8 mouse cellular contexts compared by ENCODE assay signal in the genomic region with DNA sequence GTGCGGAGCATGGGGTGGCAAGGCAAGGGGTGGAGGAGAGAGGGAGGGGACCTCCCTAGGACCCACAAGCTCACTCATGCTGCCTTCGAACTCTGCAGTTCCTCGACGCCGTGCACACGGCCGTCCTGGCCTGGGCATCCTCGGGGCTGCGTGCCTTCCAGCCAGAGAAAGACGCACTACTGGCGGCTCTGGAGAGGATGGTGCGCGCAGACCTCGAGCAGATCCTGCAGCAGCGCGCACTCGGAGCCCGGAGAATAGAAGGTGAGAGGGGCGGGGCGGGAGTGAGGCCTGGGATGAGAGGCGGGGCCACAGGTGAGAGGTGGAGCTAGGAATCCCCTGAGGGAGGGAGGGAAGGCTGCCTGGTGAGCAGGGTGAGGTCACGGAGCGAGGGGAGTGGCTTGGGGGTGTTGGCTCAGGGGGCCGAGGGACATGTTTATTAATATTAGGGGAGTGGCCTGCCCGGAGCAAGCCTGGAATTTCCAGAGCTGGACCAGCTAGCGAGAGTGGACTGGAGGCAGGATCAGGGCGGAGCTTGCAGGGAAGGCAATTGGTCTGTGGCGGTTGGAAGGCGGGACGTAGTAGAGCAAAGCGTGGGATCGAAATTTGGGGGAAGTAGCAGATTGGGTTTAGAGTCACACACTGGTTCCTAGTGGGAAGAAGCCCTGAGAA. TPM values are rescaled to one million over a fixed set of nuclear protein-coding genes. Genes with fewer than 3 reads are reported as not detected.
DNase-seq lines count a peak whose midpoint lies in the region; ATAC-seq and TF ChIP-seq lines count a peak whose summit lies in the region.

No protein-coding gene starts in this region.

- intact Hi-C loops in gastrocnemius, postnatal 14 days (cut with DNase I; ENCODE audit: low total_unique reads), result no loop called here

- H3K27ac ChIP-seq in ES-E14 (ENCODE audit: insufficient read depth, low read depth, low read length, poor library complexity, severe bottlenecking), result no peak overlapping the region
- peak overlapping the region; percentile 57; the same call in 1 of the 2 replicates for H3K27ac ChIP-seq in hindbrain, postnatal 0 days
- no peak overlapping the region for H3K27ac ChIP-seq in liver, embryonic 14.5 days
- H3K27ac ChIP-seq in neural tube, embryonic 12.5 days, result no peak overlapping the region

- H3K9me3 ChIP-seq in ES-E14 (ENCODE audit: control insufficient read depth, insufficient read depth, low read depth, low read length), result no peaks in the 10 kb centered on the region
- no peaks in the 10 kb centered on the region for H3K9me3 ChIP-seq in hindbrain, postnatal 0 days (ENCODE audit: low read length)
- H3K9me3 ChIP-seq in liver, embryonic 14.5 days (ENCODE audit: control insufficient read depth, low read length), result no peaks in the 10 kb centered on the region
- H3K9me3 ChIP-seq in neural tube, embryonic 12.5 days, result no peaks in the 10 kb centered on the region

- TF ChIP-seq EP300 in liver, embryonic 14.5 days (IDR thresholded peaks at IDR 0.05; ENCODE audit: low read depth), result no peak

- no peak for TF ChIP-seq CTCF in hindbrain, postnatal 0 days (IDR thresholded peaks at IDR 0.05; ENCODE audit: low read depth)
- no peak for TF ChIP-seq CTCF in liver, embryonic 14.5 days (IDR thresholded peaks at IDR 0.05; ENCODE audit: low read depth)

- peak overlapping the region; percentile 45 for H3K4me2 ChIP-seq in hindbrain, postnatal 0 days (ENCODE audit: low read depth, low read length)
- peak overlapping the region; percentile 43 for H3K4me2 ChIP-seq in liver, embryonic 14.5 days (ENCODE audit: low read depth)
- H3K4me2 ChIP-seq in neural tube, embryonic 12.5 days (replicated peaks), result peak overlapping the region; percentile 59

- in situ Hi-C loops in ES-E14 (cut with MboI; ENCODE audit: low sequenced_read_pairs in 2 of 2, unreplicated experiment in 2 of 2), result no loop called here

- 3% methylated on average over 32 of the region's 32 CpGs for WGBS in hindbrain, postnatal 0 days
- 6% methylated on average over 32 of the region's 32 CpGs for WGBS in liver, embryonic 14.5 days (ENCODE audit: insufficient replicate concordance)
- 2% methylated on average over 32 of the region's 32 CpGs for WGBS in neural tube, embryonic 12.5 days

- H3K27me3 ChIP-seq in hindbrain, postnatal 0 days (ENCODE audit: insufficient read depth, low read length), result peaks cover 22% of the 10 kb centered on the region
- peaks cover 27% of the 10 kb centered on the region for H3K27me3 ChIP-seq in liver, embryonic 14.5 days (ENCODE audit: control insufficient read depth, insufficient read depth, low read length)
- peaks cover 58% of the 10 kb centered on the region for H3K27me3 ChIP-seq in neural tube, embryonic 12.5 days (replicated peaks)

- peak overlapping the region; percentile 57 for H3K9ac ChIP-seq in ES-E14 (ENCODE audit: insufficient read depth, low read depth, low read length, poor library complexity, severe bottlenecking)
- 0 out of 2 replicates have a peak overlapping the region, but pooled peaks have one; percentile 35 for H3K9ac ChIP-seq in hindbrain, postnatal 0 days (replicated peaks; ENCODE audit: low read length)
- no peak overlapping the region for H3K9ac ChIP-seq in liver, embryonic 14.5 days (replicated peaks)
- H3K9ac ChIP-seq in neural tube, embryonic 12.5 days, result peak overlapping the region; percentile 47; the same call in 1 of the 2 replicates

- peak overlapping the region; percentile 70 to 73 for H3K4me3 ChIP-seq in ES-E14 (ENCODE audit: insufficient read depth in 1 of 2, low read depth in 1 of 2, low read length in 2 of 2, poor library complexity in 1 of 2, severe bottlenecking in 1 of 2)
- peak overlapping the region; percentile 27 for H3K4me3 ChIP-seq in hindbrain, postnatal 0 days (ENCODE audit: low read length)
- H3K4me3 ChIP-seq in liver, embryonic 14.5 days (ENCODE audit: insufficient read depth in 1 of 2, low read depth in 2 of 2, low read length in 2 of 2), result peak overlapping the region in 1 of 2 experiments; percentile 10; a peak in 1 of 4 replicates
- peak overlapping the region; percentile 32 for H3K4me3 ChIP-seq in neural tube, embryonic 12.5 days

- 0 out of 4 replicates have a peak, but pooled peaks cover 0 to 3% of the 10 kb centered on the region in 2 experiments for H3K4me1 ChIP-seq in ES-E14 (ENCODE audit: control insufficient read depth in 2 of 2, insufficient read depth in 2 of 2, low read length in 2 of 2, poor library complexity in 1 of 2)
- no peaks in the 10 kb centered on the region for H3K4me1 ChIP-seq in hindbrain, postnatal 0 days (ENCODE audit: insufficient read depth, low read length)
- H3K4me1 ChIP-seq in liver, embryonic 14.5 days (replicated peaks; ENCODE audit: control insufficient read depth in 2 of 2, insufficient read depth in 2 of 2, low read length in 1 of 2), result no peaks in the 10 kb centered on the region
- H3K4me1 ChIP-seq in neural tube, embryonic 12.5 days, result peaks cover 16% of the 10 kb centered on the region; the same call in 1 of the 2 replicates

- peak; percentile 77 for ATAC-seq in hindbrain, postnatal 0 days
- peak; percentile 54; the same call in 1 of the 2 replicates for ATAC-seq in liver, embryonic 14.5 days (ENCODE audit: insufficient read depth)
- peak; percentile 70 for ATAC-seq in neural tube, embryonic 12.5 days (ENCODE audit: low FRiP score, low read depth)

- DNase-seq in ES-E14 (ENCODE audit: low read depth, low spot score), result peak; percentile 87
- peak; percentile 78 for DNase-seq in brain, adult 2 months (ENCODE audit: low read depth, low spot score)
- peak; percentile 59 for DNase-seq in gastrocnemius, postnatal 14 days
- peak; percentile 63 for DNase-seq in hindbrain, postnatal 0 days (ENCODE audit: low spot score)
- no peak for DNase-seq in liver, embryonic 14.5 days (ENCODE audit: low read depth in 3 of 3, low spot score in 3 of 3)
- peak; percentile 90 for DNase-seq in yolk sac, embryonic 10.5 days (ENCODE audit: low spot score)
- DNase-seq in left cerebral cortex, adult 11 months (ENCODE audit: low spot score), result no peak

- H3K36me3 ChIP-seq in ES-E14 (ENCODE audit: control insufficient read depth, insufficient read depth, low read length, poor library complexity, severe bottlenecking), result peaks cover 5% of the 10 kb centered on the region; the same call in 1 of the 2 replicates
- H3K36me3 ChIP-seq in hindbrain, postnatal 0 days (ENCODE audit: insufficient read depth, low read length), result no peaks in the 10 kb centered on the region
- no peaks in the 10 kb centered on the region for H3K36me3 ChIP-seq in liver, embryonic 14.5 days (replicated peaks; ENCODE audit: control insufficient read depth, insufficient read depth, low read depth)
- peaks cover 9% of the 10 kb centered on the region; the same call in 1 of the 2 replicates for H3K36me3 ChIP-seq in neural tube, embryonic 12.5 days

TF ChIP-seq in ES-E14, 5 proteins besides CTCF, POLR2A, EP300 and RAD21 (continues in another document):
- TF ChIP-seq ZNF384 (IDR thresholded peaks at IDR 0.05; ENCODE audit: low read depth, low read length), result no peak
- TF ChIP-seq CHD2 (IDR thresholded peaks at IDR 0.05; ENCODE audit: low read depth, low read length), result no peak
- no peak for TF ChIP-seq HCFC1 (IDR thresholded peaks at IDR 0.05; ENCODE audit: borderline replicate concordance, insufficient read depth, low read length)
- no peak for TF ChIP-seq ZC3H11A (IDR thresholded peaks at IDR 0.05; ENCODE audit: borderline replicate concordance, low read depth, low read length)

RNA-seq across cellular contexts. Expression of gene Fam129c, which starts 5.4 kb away (rescaled TPM):
- 9.0 and 15.2 TPM in 2 replicates for total RNA-seq in ES-E14 (2012; rRNA removed)
- under 1 TPM; 0.59 to 0.82 TPM for total RNA-seq in gastrocnemius, postnatal 14 days (2021)
- 6.0 TPM in 2 replicates for total RNA-seq in hindbrain, postnatal 0 days (2014; rRNA removed)
- polyA plus RNA-seq in hindbrain, postnatal 0 days (2015; fragmentation: Nextera tagmentation; extraction: Ambion mirVana), result 3.3 and 4.0 TPM in 2 replicates
- 1.1 TPM in 2 replicates for polyA plus RNA-seq in liver, embryonic 14.5 days (2012; rRNA removed)
- polyA plus RNA-seq in liver, embryonic 14.5 days (2014; fragmentation: Nextera tagmentation; extraction: Ambion mirVana), result 0.56 and 0.99 TPM in 2 replicates
- polyA plus RNA-seq in neural tube, embryonic 12.5 days (2016; fragmentation: Nextera tagmentation; extraction: Ambion mirVana), result 4.9 and 6.1 TPM in 2 replicates

RNA-seq across cellular contexts. Expression of gene Colgalt1, which starts 8.0 kb away (rescaled TPM):
- total RNA-seq in ES-E14 (2012; rRNA removed), result 126 and 186 TPM in 2 replicates
- total RNA-seq in gastrocnemius, postnatal 14 days (2021), result 10 to 100 TPM; 35.6 to 39.3 TPM
- 95.9 and 121 TPM in 2 replicates for total RNA-seq in hindbrain, postnatal 0 days (2014; rRNA removed)
- 55.3 and 56.7 TPM in 2 replicates for polyA plus RNA-seq in hindbrain, postnatal 0 days (2015; fragmentation: Nextera tagmentation; extraction: Ambion mirVana)
- polyA plus RNA-seq in liver, embryonic 14.5 days (2012; rRNA removed), result 30.9 and 31.4 TPM in 2 replicates
- 20.5 and 20.7 TPM in 2 replicates for polyA plus RNA-seq in liver, embryonic 14.5 days (2014; fragmentation: Nextera tagmentation; extraction: Ambion mirVana)
- 60.9 and 67.2 TPM in 2 replicates for polyA plus RNA-seq in neural tube, embryonic 12.5 days (2016; fragmentation: Nextera tagmentation; extraction: Ambion mirVana)

RNA-seq across cellular contexts. Expression of gene Pgls, which starts 10.8 kb away (rescaled TPM):
- total RNA-seq in ES-E14 (2012; rRNA removed), result 95.6 and 124 TPM in 2 replicates
- total RNA-seq in gastrocnemius, postnatal 14 days (2021), result 10 to 100 TPM; 40.5 to 43.3 TPM
- 344 and 379 TPM in 2 replicates for total RNA-seq in hindbrain, postnatal 0 days (2014; rRNA removed)
- 272 and 275 TPM in 2 replicates for polyA plus RNA-seq in hindbrain, postnatal 0 days (2015; fragmentation: Nextera tagmentation; extraction: Ambion mirVana)
- polyA plus RNA-seq in liver, embryonic 14.5 days (2012; rRNA removed), result 45.6 and 58.5 TPM in 2 replicates
- 104 and 105 TPM in 2 replicates for polyA plus RNA-seq in liver, embryonic 14.5 days (2014; fragmentation: Nextera tagmentation; extraction: Ambion mirVana)
- polyA plus RNA-seq in neural tube, embryonic 12.5 days (2016; fragmentation: Nextera tagmentation; extraction: Ambion mirVana), result 198 and 217 TPM in 2 replicates

RNA-seq across cellular contexts. Expression of gene Slc27a1, which starts 34.1 kb away (rescaled TPM):
- 24.5 and 45.9 TPM in 2 replicates for total RNA-seq in ES-E14 (2012; rRNA removed)
- total RNA-seq in gastrocnemius, postnatal 14 days (2021), result 10 to 100 TPM; 29.9 to 50.8 TPM
- total RNA-seq in hindbrain, postnatal 0 days (2014; rRNA removed), result 210 and 238 TPM in 2 replicates
- polyA plus RNA-seq in hindbrain, postnatal 0 days (2015; fragmentation: Nextera tagmentation; extraction: Ambion mirVana), result 127 and 152 TPM in 2 replicates
- polyA plus RNA-seq in liver, embryonic 14.5 days (2012; rRNA removed), result 1.9 and 2.4 TPM in 2 replicates
- 0.28 and 0.71 TPM in 2 replicates for polyA plus RNA-seq in liver, embryonic 14.5 days (2014; fragmentation: Nextera tagmentation; extraction: Ambion mirVana)
- polyA plus RNA-seq in neural tube, embryonic 12.5 days (2016; fragmentation: Nextera tagmentation; extraction: Ambion mirVana), result 46.1 and 46.5 TPM in 2 replicates

RNA-seq across cellular contexts. Expression of gene Nxnl1, which starts 36.4 kb away (rescaled TPM):
- total RNA-seq in ES-E14 (2012; rRNA removed), result not detected in 2 replicates
- under 1 TPM in 1 of 2 experiments, not detected in 1; 0.18 TPM for total RNA-seq in gastrocnemius, postnatal 14 days (2021)
- total RNA-seq in hindbrain, postnatal 0 days (2014; rRNA removed), result not detected in 2 replicates
- polyA plus RNA-seq in hindbrain, postnatal 0 days (2015; fragmentation: Nextera tagmentation; extraction: Ambion mirVana), result 0.20 TPM in 1 of 2 replicates, not detected in the other
- polyA plus RNA-seq in liver, embryonic 14.5 days (2012; rRNA removed), result not detected in 2 replicates
- 0.06 TPM in 2 replicates for polyA plus RNA-seq in liver, embryonic 14.5 days (2014; fragmentation: Nextera tagmentation; extraction: Ambion mirVana)
- polyA plus RNA-seq in neural tube, embryonic 12.5 days (2016; fragmentation: Nextera tagmentation; extraction: Ambion mirVana), result not detected in 2 replicates

Comparison
In these comparisons a context has a peak if more than half of its experiments do, and no peak if none do; other contexts are left out.
1. DNase-seq: peak in ES-E14 (single experiment), brain, adult 2 months (single experiment), gastrocnemius, postnatal 14 days (single experiment), hindbrain, postnatal 0 days (single experiment) and yolk sac, embryonic 10.5 days (single experiment); none in liver, embryonic 14.5 days (0 of 3) and left cerebral cortex, adult 11 months (single experiment).
2. Peak in every context shown above with its lines, with median percentiles within 50 percentile points of each other: ATAC-seq and H3K4me2 ChIP-seq.